Mouse (Mus musculus) left cerebral cortex, postnatal 14 days (tissue): Measurements from ENCODE around the gene Atp6v0b. TPM values are rescaled to one million over a fixed set of nuclear protein-coding genes. Genes with fewer than 3 reads are reported as not detected.

Source experiments
- DNase-seq, 2 experiments: peaks; one replicate each; pipeline ENCODE4 v3.0.0; 2021 to 2022; ENCODE audit warnings: low spot score in 2 of 2, mixed read lengths in 1 of 2
- intact Hi-C: fragments of 180-260 bp; cut with DNase I; formaldehyde crosslinking; loops from one replicate; pipeline ENCODE4 v1.15.1; 2025
- long read RNA-seq, 2 experiments: library from polyadenylated mRNA; stranded (forward); transcript quantifications; one replicate each; pipeline ENCODE4 v2.0.0; 2021
- total RNA-seq, 2 experiments: library from RNA; stranded (reverse); gene quantifications; 2 replicates each; pipeline ENCODE4 v1.2.3; 2021

Atp6v0b gene
- total RNA-seq = 100 to 1,000 TPM; 486 to 488 TPM
- long read RNA-seq, experiment 1, transcript Atp6v0b-201 (8 exons, 1,000 nt) = major isoform, 487 of 596 reads
- long read RNA-seq, experiment 1, partial matches to known transcripts = 65 of 596 reads
- long read RNA-seq, experiment 1, other reads (novel, unspliced or antisense) = 43 of 596 reads
- long read RNA-seq, experiment 2, transcript Atp6v0b-201 (8 exons, 1,000 nt) = major isoform, 347 of 517 reads
- long read RNA-seq, experiment 2, partial matches to known transcripts = 128 of 517 reads
- long read RNA-seq, experiment 2, other reads (novel, unspliced or antisense) = 39 of 517 reads

DNA sequence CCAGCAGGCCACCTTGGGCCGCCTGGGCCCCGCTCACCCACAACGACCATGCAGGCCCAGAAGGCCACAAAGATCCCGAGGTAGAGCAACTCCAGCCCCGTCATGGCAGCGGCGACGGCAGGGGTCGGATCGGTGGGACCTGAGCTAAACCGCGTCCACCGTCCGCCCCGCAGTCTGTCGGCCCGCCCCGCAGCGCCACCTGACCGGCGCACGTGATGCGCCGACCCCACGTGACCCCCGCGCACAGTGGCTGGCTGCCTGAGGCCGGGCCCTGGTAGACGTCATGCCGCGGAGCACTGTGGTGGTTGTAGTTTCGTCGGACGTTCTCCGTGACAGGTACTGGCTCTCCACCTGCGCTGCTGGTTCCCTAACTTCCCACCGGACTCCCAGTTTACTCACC lies at the start of gene Atp6v0b:
Gene Atp6v0b (minus strand): TSS at position 201 of the 400 bp plus-strand sequence.
- DNase-seq = peak; percentile 96
- intact Hi-C loops = no loop called here

- intact Hi-C loops = no loop called here
- no peak for DNase-seq
These were observed 46.9 kb upstream of the Atp6v0b start for GRCm38 (mm10) chr4:117934081-117934480.

- DNase-seq = no peak
- intact Hi-C loops = no loop called here
These were observed 46.1 kb upstream of the Atp6v0b start for GRCm38 (mm10) chr4:117933248-117933647.

DNA sequence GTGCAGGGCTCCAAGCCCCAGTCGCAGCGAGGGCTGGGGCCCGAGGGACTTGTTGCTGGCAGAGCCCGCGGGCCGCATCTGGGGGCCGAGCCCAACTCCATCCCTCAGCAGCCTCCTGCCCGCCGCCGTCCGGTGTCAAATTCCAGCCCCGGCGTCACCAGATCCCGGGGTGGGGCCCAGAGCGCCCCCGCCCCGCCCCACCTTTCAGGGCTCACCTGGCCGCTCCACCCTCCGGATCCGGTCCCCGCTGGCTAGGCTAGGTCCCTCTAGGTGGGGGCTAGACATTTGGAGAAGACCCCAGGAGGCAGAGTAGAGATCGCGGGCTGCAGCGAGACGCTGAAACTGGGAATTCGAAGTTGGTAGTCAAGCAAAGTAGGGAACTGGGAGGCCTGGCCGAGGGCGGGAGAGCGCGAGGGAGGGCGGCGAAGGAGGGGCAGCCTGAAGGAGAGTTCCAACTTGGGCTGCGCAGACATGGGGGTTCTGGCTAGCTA lies 42.3 kb upstream of the Atp6v0b start, which contains the start of gene Artn:
Gene Artn (minus strand): TSS at position 373 of the 491 bp plus-strand sequence.
- no peak for DNase-seq
- intact Hi-C loops = loop anchor here (2.0 to 10.0 kb wide), 2 partner anchors 105 to 153 kb away; no protein-coding TSS in a partner anchor

DNA sequence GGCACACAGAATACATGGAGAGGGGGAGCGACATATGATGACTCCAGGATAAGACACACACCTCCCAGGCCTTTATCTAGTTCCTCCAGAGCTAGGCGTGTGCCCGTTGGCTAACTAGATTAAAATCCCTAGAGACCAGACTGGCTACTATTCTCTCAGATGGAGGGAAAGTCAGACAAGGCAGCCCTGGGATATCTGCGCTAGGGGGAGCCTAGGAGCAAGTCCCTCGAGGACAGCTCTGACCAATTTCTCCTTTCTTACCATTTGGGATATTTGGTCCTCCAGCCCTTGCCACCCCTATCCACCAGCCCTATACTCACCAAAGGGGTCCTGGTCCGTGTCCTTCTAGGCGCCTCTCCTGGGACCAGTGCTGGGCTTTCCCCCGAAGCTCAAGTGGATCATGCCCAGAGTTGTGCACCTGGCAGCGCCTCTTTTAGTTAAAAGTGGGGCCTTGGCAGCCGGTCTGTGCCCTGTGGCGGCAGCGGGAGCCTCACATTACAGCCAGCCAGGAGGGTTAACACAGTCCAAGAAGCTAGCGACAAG lies 41.6 kb upstream of the Atp6v0b start:
- DNase-seq = peak in 1 of 2 experiments; percentile 55
- intact Hi-C loops = loop anchor here (2.0 to 10.0 kb wide), 2 partner anchors 104 to 154 kb away; no protein-coding TSS in a partner anchor

DNA sequence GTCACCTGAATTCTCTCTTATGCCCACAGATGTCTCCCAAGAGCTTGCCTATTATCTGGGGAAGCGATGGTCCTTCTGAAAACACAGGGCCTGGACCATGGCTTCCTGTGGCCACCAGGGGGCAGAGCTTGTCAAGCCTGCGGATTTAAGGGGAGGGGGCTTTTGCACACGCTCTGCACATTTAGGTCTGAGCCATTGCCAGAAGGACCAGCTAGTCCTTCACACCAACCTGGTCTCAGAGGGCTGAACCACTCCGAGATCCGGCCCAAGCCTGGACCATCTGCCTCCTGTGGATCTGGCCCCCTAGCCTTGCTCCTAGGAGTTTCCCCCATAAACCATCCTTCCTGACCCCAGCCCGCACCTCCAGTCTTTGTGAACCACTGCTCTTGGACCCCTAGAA lies 41.1 kb upstream of the Atp6v0b start:
- DNase-seq = no peak

DNA sequence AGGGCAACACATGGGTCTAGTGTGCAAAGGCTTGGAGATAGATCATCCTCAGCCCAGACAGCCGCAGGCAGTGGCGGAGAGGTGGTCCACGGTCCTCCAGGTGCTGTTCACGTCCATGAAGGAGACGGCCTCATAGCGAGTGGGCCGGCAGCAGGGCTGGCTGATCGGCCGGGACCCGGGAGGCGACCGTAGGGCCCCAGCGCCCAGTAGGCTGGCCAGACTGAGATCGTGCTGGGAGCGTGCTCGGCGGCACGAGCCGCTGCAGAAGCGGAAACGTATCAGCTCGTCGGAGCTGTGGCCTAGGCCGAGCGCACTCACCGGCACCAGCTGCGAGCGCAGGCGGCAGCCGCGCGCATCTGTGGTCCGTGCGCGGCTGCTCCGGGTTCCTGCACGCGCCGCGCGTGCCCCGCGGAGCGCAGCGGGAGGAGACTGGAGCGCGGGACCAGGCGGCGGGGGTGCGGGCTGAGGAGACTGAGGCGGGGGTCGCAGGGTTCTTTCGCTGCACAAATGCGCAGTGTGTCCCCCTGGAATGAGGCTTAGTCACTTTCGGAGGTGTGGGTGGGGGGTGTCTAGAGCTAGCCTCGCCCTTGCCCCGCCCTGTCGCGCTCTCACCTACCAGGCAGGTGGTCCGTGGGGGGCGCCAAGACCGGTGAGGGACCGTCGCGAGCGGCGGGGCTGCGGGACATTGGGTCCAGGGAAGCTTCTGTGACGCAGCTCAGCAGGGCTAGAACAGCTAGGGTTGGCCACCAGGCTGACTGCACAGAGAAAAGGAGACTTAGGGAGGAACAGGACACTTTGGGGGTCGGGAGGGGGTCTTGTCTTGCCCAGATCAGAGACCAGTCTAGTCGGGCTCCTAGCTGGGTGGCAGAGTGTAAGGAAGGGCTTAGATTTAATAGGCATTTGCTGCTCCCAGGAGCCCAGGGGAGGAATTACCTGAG lies 39.7 kb upstream of the Atp6v0b start:
- intact Hi-C loops = loop anchor here (10.0 kb wide), 1 partner anchor 102 kb away; no protein-coding TSS in a partner anchor
- peak; percentile 69 to 70 for DNase-seq

More for the DNA sequence above, 41.1 kb upstream of the Atp6v0b start:
- intact Hi-C loops = loop anchor here (2.0 to 10.0 kb wide), 2 partner anchors 103 to 155 kb away; no protein-coding TSS in a partner anchor

DNA sequence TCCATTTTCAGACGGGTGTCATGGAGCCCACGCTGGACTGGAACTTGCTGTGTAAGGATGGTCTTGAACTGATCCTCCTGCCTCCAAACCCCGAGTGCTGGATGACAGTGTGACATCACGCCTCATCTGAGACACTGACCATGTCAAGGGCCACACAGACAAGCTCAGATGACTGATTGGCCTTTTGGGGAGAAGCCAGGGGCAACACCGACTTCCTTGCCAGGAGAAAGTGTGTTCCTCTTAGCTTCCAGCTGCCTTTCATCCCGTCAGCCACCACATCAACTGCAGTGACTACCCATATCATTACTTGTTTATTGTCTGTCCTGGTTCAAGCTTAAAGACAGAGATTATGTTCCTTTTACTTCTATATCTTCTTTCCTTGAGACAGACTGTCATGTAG lies 37.8 kb upstream of the Atp6v0b start:
- DNase-seq = no peak
- intact Hi-C loops = loop anchor here (10.0 kb wide), 1 partner anchor 100 kb away; no protein-coding TSS in a partner anchor

GRCm38 (mm10) chr4:117923450-117923849 lies 36.3 kb upstream of the Atp6v0b start:
- DNase-seq = no peak
- intact Hi-C loops = loop anchor here (10.0 kb wide), 1 partner anchor 99 kb away; no protein-coding TSS in a partner anchor

DNA sequence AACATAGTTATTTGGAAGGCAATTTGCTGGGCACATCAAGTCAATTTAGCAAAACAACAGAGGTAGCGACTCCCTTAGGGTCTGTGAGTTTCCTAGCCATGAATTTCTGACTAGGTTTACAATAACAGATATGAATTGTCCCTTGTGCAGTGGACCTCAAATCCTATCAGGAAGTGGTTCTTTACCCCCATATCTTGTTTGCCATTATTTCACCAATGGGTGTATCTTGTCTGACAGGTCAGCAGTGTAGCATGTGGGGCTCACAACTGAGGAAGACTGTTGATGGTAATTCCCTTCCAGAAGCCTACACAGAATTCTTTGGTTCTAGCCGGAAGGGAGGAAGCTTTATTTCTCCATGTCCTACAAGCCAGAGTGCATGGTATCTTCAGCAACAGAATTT lies 34.2 kb upstream of the Atp6v0b start:
- intact Hi-C loops = loop anchor here (10.0 kb wide), 1 partner anchor 97 kb away; no protein-coding TSS in a partner anchor
- no peak for DNase-seq

DNA sequence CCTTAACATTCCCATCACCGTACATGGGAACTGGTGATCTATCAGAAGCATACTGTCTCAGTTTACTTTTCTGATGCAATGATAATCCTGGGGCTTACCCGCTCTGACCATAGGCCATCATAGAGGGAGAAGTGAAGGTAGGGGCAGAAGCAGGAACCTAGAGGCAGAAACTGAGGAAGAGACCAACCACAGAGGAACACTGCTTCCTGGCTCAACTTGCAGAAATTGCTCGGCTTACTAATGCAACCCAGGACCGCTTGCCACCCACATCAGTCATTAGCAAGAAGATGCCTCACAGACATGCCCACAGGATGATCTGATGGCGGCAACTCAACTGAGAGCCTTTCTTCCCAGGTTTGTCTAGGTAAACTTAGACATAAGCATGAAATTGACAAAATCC lies 31.6 kb upstream of the Atp6v0b start:
- intact Hi-C loops = no loop called here
- DNase-seq = no peak

DNA sequence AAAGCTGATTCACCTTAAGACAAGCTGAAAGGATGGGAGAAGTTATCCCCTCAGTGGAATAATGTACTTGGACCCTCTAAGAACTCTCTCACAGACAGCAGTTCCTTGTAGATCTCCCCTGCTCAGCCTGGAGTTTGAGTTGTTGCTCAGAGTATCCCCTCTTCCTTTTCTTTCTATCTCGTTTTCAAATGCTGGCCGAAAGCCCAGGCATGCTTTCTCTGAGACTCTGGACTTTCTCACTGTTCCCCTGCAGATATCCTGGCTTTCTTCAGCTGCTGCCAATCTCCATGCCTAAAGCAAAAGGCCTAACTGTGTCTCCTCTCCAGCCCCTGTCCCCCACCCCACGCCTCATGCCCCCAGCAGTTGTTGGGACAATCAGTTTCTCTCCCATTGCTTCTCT lies 31.1 kb upstream of the Atp6v0b start:
- intact Hi-C loops = no loop called here
- DNase-seq = no peak

GRCm38 (mm10) chr4:117917847-117918246 lies 30.7 kb upstream of the Atp6v0b start:
- intact Hi-C loops = no loop called here
- DNase-seq = no peak

GRCm38 (mm10) chr4:117917402-117917801 lies 30.3 kb upstream of the Atp6v0b start:
- intact Hi-C loops = no loop called here
- DNase-seq = no peak

- DNase-seq = no peak
- intact Hi-C loops = no loop called here
These were observed 29.3 kb upstream of the Atp6v0b start for GRCm38 (mm10) chr4:117916386-117916785.

DNA sequence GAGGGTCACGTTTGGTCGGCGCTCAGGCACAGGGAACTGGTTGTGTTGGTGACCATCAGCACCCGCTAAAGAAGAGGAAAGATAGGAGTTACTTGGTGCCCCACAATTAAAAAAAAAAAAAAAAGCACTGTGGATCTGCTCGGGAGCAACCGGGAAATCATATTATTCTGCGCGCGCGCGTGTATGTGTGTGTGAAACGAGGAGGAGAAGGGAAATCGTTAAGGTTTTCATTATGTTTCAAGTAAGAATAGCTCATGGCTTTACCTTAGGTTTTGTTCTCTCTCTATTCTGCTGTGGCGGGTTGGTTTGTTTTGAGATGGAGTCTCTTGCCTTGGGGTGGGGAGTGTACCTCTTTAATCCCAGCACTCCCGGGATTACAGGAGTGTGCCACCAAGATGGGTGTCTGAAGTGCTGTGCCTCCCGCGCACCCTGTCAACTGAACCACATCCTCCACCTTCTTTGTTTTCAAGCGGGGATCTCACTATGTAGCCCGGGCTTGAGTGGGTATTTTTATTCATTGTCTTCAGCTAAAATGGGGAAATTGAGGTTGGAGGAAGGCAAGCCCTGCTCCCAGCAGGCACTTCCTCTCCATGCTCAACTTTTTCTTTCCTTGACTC lies 28.5 kb upstream of the Atp6v0b start:
- no peak for DNase-seq
- intact Hi-C loops = no loop called here

DNA sequence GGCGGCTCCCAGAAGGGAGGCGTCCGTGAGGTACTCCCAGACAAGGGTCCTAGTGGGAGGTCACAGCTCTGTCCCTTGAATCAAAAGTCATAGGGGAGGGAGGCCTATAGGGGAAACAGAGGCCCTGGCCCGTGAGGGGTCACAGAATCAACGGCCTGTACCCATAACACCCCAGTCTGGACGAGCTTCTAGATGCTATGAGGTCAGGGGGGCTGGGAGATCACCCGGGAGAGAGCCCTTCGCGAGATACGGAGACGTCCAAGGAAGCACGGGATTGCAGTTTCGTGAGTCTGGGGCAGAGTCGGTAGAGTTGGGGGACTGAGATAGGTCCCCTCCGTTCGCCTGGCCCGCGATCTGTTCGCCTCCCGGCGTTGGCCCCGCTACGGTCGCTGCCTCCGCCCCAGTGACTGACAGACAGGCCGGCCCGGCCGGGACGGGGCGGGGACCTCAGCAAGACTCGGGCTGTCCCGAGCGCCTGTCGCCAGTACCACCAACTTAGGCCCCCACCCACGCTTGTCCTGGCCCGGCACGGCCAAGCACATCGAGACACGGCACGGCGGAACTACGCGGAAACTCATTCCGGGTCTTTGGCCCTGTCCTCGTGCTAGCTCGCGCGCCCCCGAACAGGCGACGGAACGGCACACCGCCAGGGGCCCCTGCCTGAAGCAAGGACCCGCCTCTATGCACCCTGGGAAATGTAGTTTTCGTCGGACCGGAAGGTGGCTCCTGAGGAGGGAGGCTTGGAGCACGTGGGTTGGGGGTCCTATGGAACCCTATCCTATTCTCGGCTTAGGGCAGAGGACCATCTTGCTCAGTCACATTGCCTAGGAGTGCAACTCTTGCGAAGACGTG lies 27.7 kb upstream of the Atp6v0b start, which contains the start of gene Ipo13:
Gene Ipo13 (minus strand): TSS at position 409 of the 852 bp plus-strand sequence.
- intact Hi-C loops = no loop called here
- DNase-seq = peak; percentile 87 to 90

DNA sequence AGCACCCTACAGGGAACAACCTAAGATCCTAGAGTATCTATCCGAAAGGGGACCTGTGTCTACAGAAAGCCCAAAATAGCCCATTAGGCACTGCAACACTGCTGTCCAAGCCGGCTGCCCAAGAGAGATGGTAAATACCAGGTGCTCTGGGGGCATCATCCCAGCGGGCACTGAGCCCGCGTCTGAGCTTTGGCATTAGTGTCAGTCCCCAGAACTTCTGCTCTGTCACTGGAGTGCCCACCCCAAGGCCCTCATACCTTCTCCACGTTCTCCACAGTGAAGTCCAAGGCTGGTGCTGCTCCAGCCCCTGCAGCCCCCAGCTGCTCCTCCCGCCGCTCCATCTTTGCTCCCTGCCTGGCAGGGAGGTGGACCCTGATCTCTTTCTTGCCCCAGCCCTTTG lies 26.9 kb upstream of the Atp6v0b start:
- DNase-seq = no peak

More for the DNA sequence above, 26.9 kb upstream of the Atp6v0b start:
- intact Hi-C loops = no loop called here
